In genomic region chr3:43155643-43156042, GRCm38 (mm10) we compare ENCODE assay signal across 21 mouse cellular contexts.
A peak's percentile ranks its signal among the peaks of the same experiment; 100 is the strongest.
DNase-seq lines count a peak whose midpoint lies in the region; TF ChIP-seq lines count a peak whose summit lies in the region.
"Had no signal": no experiment of that assay in that cellular context is flagged by ENCODE, and none has a peak within 500 bp of the region (broad histone marks: within the 10 kb centered on the region; RNA-seq: fewer than 3 reads in every experiment).

No protein-coding gene starts in this region.

- no peak for TF ChIP-seq CTCF in layer of hippocampus, adult 2 months (conservative IDR thresholded peaks at IDR 0.05)

- H3K4me3 ChIP-seq in layer of hippocampus, adult 2 months = no peak overlapping the region
- H3K4me3 ChIP-seq: embryonic facial prominence, embryonic 15.5 days; erythroblast, embryonic 14.5 days; forebrain, embryonic 10.5 days; heart, adult 2 months; heart, embryonic 15.5 days; hindbrain, embryonic 13.5 days had no signal

- DNase-seq in layer of hippocampus, adult 2 months (ENCODE audit: low spot score in 2 of 2) = peak; percentile 9 to 34
- DNase-seq in layer of hippocampus, adult 9-10 months (ENCODE audit: low spot score) = no peak
- DNase-seq in right cerebral cortex, adult 18-20 months = peak; percentile 13
- no peak for DNase-seq in right cerebral cortex, postnatal 4 days
- DNase-seq in Muller cell, postnatal 12 days (ENCODE audit: inconsistent ontology term) = peak; percentile 12
- DNase-seq in telencephalon, adult 2 months (ENCODE audit: low read depth, low spot score) = peak; percentile 62
- no peak for DNase-seq in testis, postnatal 10 days (ENCODE audit: low spot score)
- DNase-seq: adrenal gland, adult 8-10 months; adrenal gland, postnatal 36 days; cerebellum, adult 11 months; cerebellum, adult 8-10 months; cerebellum, postnatal 14 days; embryo, embryonic 11 days; gastrocnemius, postnatal 14 days; heart, adult 2 months; heart, postnatal 14 days had no signal

- H3K27ac ChIP-seq in layer of hippocampus, adult 2 months = no peak overlapping the region
- H3K27ac ChIP-seq: embryonic facial prominence, embryonic 15.5 days; forebrain, embryonic 10.5 days; heart, adult 2 months; heart, embryonic 15.5 days; hindbrain, embryonic 13.5 days had no signal

Comparison
In these comparisons a context has a peak if more than half of its experiments do, and no peak if none do; other contexts are left out.
1. DNase-seq: peak in layer of hippocampus, adult 2 months (2 of 2), right cerebral cortex, adult 18-20 months (single experiment), Muller cell, postnatal 12 days (single experiment) and telencephalon, adult 2 months (single experiment); none in layer of hippocampus, adult 9-10 months (single experiment), right cerebral cortex, postnatal 4 days (single experiment) and testis, postnatal 10 days (single experiment).